Mouse (Mus musculus) MEL (cell line): ENCODE results near the gene Kctd7.

Experiments used
- CTCF ChIP-seq, 3 experiments: IDR thresholded peaks in 2 of 3; conservative IDR thresholded peaks in 1 of 3; 2 replicates each; pipeline ENCODE4 v1.5.1; 2011 to 2012; ENCODE audit warnings: low read length in 3 of 3, low read depth in 2 of 3, mild to moderate bottlenecking in 2 of 3, improper control_type of control experiment in 1 of 3, inconsistent platforms in 1 of 3, mixed read lengths in 1 of 3, moderate library complexity in 1 of 3; ENCODE audit not compliant: control insufficient read depth in 1 of 3, insufficient read depth in 1 of 3, poor library complexity in 1 of 3, severe bottlenecking in 1 of 3
- ELF1 ChIP-seq: IDR thresholded peaks from 2 replicates; pipeline ENCODE4 v1.6.1; 2014; ENCODE audit warnings: low read depth, mild to moderate bottlenecking, inconsistent platforms, low read length, improper control_type of control experiment, moderate library complexity
- EP300 ChIP-seq, 2 experiments: IDR thresholded peaks; 2 replicates each; pipeline ENCODE4 v1.6.1; 2011; ENCODE audit warnings: improper control_type of control experiment in 2 of 2, low read length in 2 of 2, low read depth in 1 of 2, mild to moderate bottlenecking in 1 of 2
- HCFC1 ChIP-seq: IDR thresholded peaks from 2 replicates; pipeline ENCODE4 v1.6.1; 2012; ENCODE audit warnings: low read depth, mild to moderate bottlenecking, inconsistent platforms, low read length, improper control_type of control experiment, moderate library complexity
- KAT2A ChIP-seq: conservative IDR thresholded peaks from 2 replicates; pipeline ENCODE4 v1.6.1; 2012; ENCODE audit warnings: low read depth, low read length, improper control_type of control experiment, inconsistent platforms
- MAX ChIP-seq: IDR thresholded peaks from 2 replicates; pipeline ENCODE4 v1.6.1; 2011; ENCODE audit warnings: low read length, improper control_type of control experiment
- POLR2A ChIP-seq, 2 experiments: IDR thresholded peaks; 2 replicates each; pipeline ENCODE4 v1.6.1; 2011 to 2012; ENCODE audit warnings: low read length in 2 of 2, mild to moderate bottlenecking in 2 of 2, control low read depth in 1 of 2, improper control_type of control experiment in 1 of 2, low read depth in 1 of 2, moderate library complexity in 1 of 2; ENCODE audit not compliant: control insufficient read depth in 1 of 2, insufficient read depth in 1 of 2, poor library complexity in 1 of 2
- POLR2AphosphoS2 ChIP-seq: IDR thresholded peaks from 2 replicates; pipeline ENCODE4 v1.6.1; 2011; ENCODE audit warnings: low read length, improper control_type of control experiment
- RCOR1 ChIP-seq: IDR thresholded peaks from 2 replicates; pipeline ENCODE4 v1.6.1; 2012; ENCODE audit warnings: low read depth, mild to moderate bottlenecking, inconsistent platforms, low read length, improper control_type of control experiment
- SMC3 ChIP-seq: IDR thresholded peaks from 2 replicates; pipeline ENCODE4 v1.6.1; 2011; ENCODE audit warnings: low read depth, low read length, improper control_type of control experiment
- USF1 ChIP-seq: IDR thresholded peaks from 2 replicates; pipeline ENCODE4 v1.6.1; 2014; ENCODE audit warnings: low read depth, mild to moderate bottlenecking, inconsistent platforms, low read length, improper control_type of control experiment, moderate library complexity
- ZKSCAN1 ChIP-seq: IDR thresholded peaks from 2 replicates; pipeline ENCODE4 v1.6.1; 2012; ENCODE audit warnings: low read depth, mild to moderate bottlenecking, inconsistent platforms, low read length, improper control_type of control experiment, moderate library complexity

GRCm38 (mm10) chr5:130143101-130143500, 1.6 kb upstream of the Kctd7 start:
- TF ChIP-seq KAT2A = no peak
- TF ChIP-seq SMC3 = no peak
- no peak for TF ChIP-seq EP300 (IDR thresholded peaks at IDR 0.05; ENCODE audit: low read depth in 1 of 2, low read length in 2 of 2)
- no peak for TF ChIP-seq ELF1
- no peak for TF ChIP-seq MAX
- no peak for TF ChIP-seq CTCF (IDR thresholded peaks at IDR 0.05 in 2 of 3, conservative IDR thresholded peaks at IDR 0.05 in 1 of 3; ENCODE audit: control insufficient read depth in 1 of 3, insufficient read depth in 1 of 3, low read depth in 2 of 3, low read length in 3 of 3, poor library complexity in 1 of 3, severe bottlenecking in 1 of 3)
- TF ChIP-seq ZKSCAN1 = no peak
- TF ChIP-seq HCFC1 = no peak
- no peak for TF ChIP-seq POLR2AphosphoS2
- no peak for TF ChIP-seq RCOR1
- no peak for TF ChIP-seq POLR2A (IDR thresholded peaks at IDR 0.05; ENCODE audit: control insufficient read depth in 1 of 2, insufficient read depth in 1 of 2, low read depth in 1 of 2, low read length in 2 of 2, poor library complexity in 1 of 2)
- no peak for TF ChIP-seq USF1
